Comparison of ENCODE assay signal across 12 mouse cellular contexts in genomic region chr6:94405371-94406076, GRCm38 (mm10).
DNase-seq lines count a peak whose midpoint lies in the region.
"Had no signal": no experiment of that assay in that cellular context is flagged by ENCODE, and none has a peak within 500 bp of the region (broad histone marks: within the 10 kb centered on the region; RNA-seq: fewer than 3 reads in every experiment).

No protein-coding gene starts in this region.

- peaks cover 13% of the 10 kb centered on the region; the same call in 1 of the 2 replicates for H3K27me3 ChIP-seq in embryonic facial prominence, embryonic 10.5 days (replicated peaks; ENCODE audit: low read depth, poor library complexity, severe bottlenecking)
- H3K27me3 ChIP-seq: neural tube, embryonic 15.5 days had no signal

- peaks cover 23% of the 10 kb centered on the region for H3K4me1 ChIP-seq in embryonic facial prominence, embryonic 10.5 days

- peak; percentile 77 for DNase-seq in right cerebral cortex, adult 18-20 months
- no peak for DNase-seq in right cerebral cortex, postnatal 4 days
- peak; percentile 19 for DNase-seq in adipocyte (ENCODE audit: low spot score)
- DNase-seq in embryonic facial prominence, embryonic 10.5 days (ENCODE audit: low spot score): peak; percentile 3
- peak; percentile 65 for DNase-seq in telencephalon, adult 2 months (ENCODE audit: low read depth, low spot score)
- no peak for DNase-seq in lung, postnatal 4 days
- DNase-seq in heart, adult 8-10 months (ENCODE audit: low spot score): no peak
- DNase-seq: cerebellum, adult 8-10 months; heart, postnatal 36 days; retina, postnatal 1 day had no signal

- H3K9me3 ChIP-seq in embryonic facial prominence, embryonic 10.5 days: no peaks in the 10 kb centered on the region
- H3K9me3 ChIP-seq: neural tube, embryonic 15.5 days had no signal

- H3K36me3 ChIP-seq in embryonic facial prominence, embryonic 10.5 days (replicated peaks): no peaks in the 10 kb centered on the region
- H3K36me3 ChIP-seq: neural tube, embryonic 15.5 days had no signal

- no peak overlapping the region for H3K27ac ChIP-seq in embryonic facial prominence, embryonic 10.5 days (replicated peaks)
- H3K27ac ChIP-seq: kidney, postnatal 0 days; neural tube, embryonic 15.5 days had no signal

- H3K4me3 ChIP-seq in embryonic facial prominence, embryonic 10.5 days: no peak overlapping the region
- H3K4me3 ChIP-seq: neural tube, embryonic 15.5 days had no signal

- 89% methylated on average over 8 of the region's 8 CpGs for WGBS in embryonic facial prominence, embryonic 10.5 days

Comparison
In these comparisons a context has a peak if more than half of its experiments do, and no peak if none do; other contexts are left out.
1. DNase-seq: peak in right cerebral cortex, adult 18-20 months (single experiment), adipocyte (single experiment), embryonic facial prominence, embryonic 10.5 days (single experiment) and telencephalon, adult 2 months (single experiment); none in right cerebral cortex, postnatal 4 days (single experiment), lung, postnatal 4 days (0 of 2) and heart, adult 8-10 months (single experiment).